Mouse (Mus musculus) heart, postnatal 0 days (tissue): ENCODE data around the gene Stard13.

Experiments
- CTCF ChIP-seq: IDR thresholded peaks from 2 replicates; pipeline ENCODE4 v1.5.1; 2016; ENCODE audit warnings: antibody characterized with exemption, control low read depth, low read depth
- EP300 ChIP-seq: IDR thresholded peaks from 2 replicates; pipeline ENCODE4 v1.6.1; 2016; ENCODE audit warnings: antibody characterized with exemption, low read depth

DNA sequence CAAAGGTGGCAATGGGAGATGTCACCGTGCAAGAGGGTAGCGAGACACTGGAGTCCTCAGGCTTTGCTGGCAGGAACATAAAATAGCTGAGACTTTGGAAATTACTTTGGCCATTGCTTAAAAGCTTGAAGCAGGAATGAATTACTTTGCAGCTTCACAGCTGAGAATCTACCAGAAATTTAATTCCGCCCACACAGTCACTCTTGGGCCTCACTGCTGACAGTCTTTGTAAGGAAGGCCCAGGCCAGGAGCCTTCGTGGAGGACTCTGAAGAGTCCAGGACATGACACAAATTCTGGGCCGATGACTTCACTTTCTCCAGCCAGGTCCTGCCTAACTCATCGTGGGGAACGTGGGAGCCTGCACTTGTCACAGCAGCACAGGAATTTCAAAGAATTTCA lies 211.6 kb downstream of the Stard13 start:
- TF ChIP-seq CTCF (no peak), EP300 (no peak)
